Comparison of ENCODE assay signal across 21 mouse cellular contexts in genomic region chr12:5165411-5165810, GRCm38 (mm10).
DNase-seq lines count a peak whose midpoint lies in the region; ATAC-seq and TF ChIP-seq lines count a peak whose summit lies in the region.
"Had no signal": no experiment of that assay in that cellular context is flagged by ENCODE, and none has a peak within 500 bp of the region (broad histone marks: within the 10 kb centered on the region; RNA-seq: fewer than 3 reads in every experiment).

No protein-coding gene starts in this region.

- no peak for TF ChIP-seq EP300 in lung, postnatal 0 days (IDR thresholded peaks at IDR 0.05)

- whole genome bisulfite sequencing in hindbrain, embryonic 16.5 days = 79% methylated on average over 9 of the region's 9 CpGs
- WGBS in hindbrain, embryonic 14.5 days = 80% methylated on average over 9 of the region's 9 CpGs
- 27% methylated on average over 9 of the region's 9 CpGs for WGBS in limb, embryonic 11.5 days
- 37% methylated on average over 9 of the region's 9 CpGs for WGBS in limb, embryonic 10.5 days
- WGBS in lung, postnatal 0 days = 25% methylated on average over 9 of the region's 9 CpGs

- H3K9ac ChIP-seq in hindbrain, embryonic 16.5 days (ENCODE audit: low read depth, low read length) = no peak overlapping the region
- no peak overlapping the region for H3K9ac ChIP-seq in hindbrain, embryonic 14.5 days
- H3K9ac ChIP-seq in limb, embryonic 11.5 days (ENCODE audit: low read length) = 0 out of 2 replicates have a peak overlapping the region, but pooled peaks have one; percentile 5
- no peak overlapping the region for H3K9ac ChIP-seq in lung, postnatal 0 days (replicated peaks; ENCODE audit: low read depth)
- H3K9ac ChIP-seq: embryonic facial prominence, embryonic 12.5 days; forebrain, postnatal 0 days; hindbrain, embryonic 15.5 days; limb, embryonic 15.5 days; liver, embryonic 14.5 days had no signal

- H3K4me2 ChIP-seq in hindbrain, embryonic 16.5 days (ENCODE audit: low read length) = no peak overlapping the region
- no peak overlapping the region for H3K4me2 ChIP-seq in hindbrain, embryonic 14.5 days (replicated peaks)
- no peak overlapping the region for H3K4me2 ChIP-seq in limb, embryonic 11.5 days (ENCODE audit: low read depth, severe bottlenecking)
- H3K4me2 ChIP-seq in lung, postnatal 0 days (replicated peaks; ENCODE audit: low read depth, low read length) = no peak overlapping the region
- H3K4me2 ChIP-seq: embryonic facial prominence, embryonic 12.5 days; heart, embryonic 11.5 days; hindbrain, embryonic 15.5 days; limb, embryonic 15.5 days; midbrain, embryonic 11.5 days had no signal

- H3K36me3 ChIP-seq in hindbrain, embryonic 16.5 days (ENCODE audit: control insufficient read depth, insufficient read depth, low read length) = no peaks in the 10 kb centered on the region
- no peaks in the 10 kb centered on the region for H3K36me3 ChIP-seq in hindbrain, embryonic 14.5 days (replicated peaks; ENCODE audit: control insufficient read depth, insufficient read depth)
- H3K36me3 ChIP-seq in limb, embryonic 11.5 days (ENCODE audit: control insufficient read depth, insufficient read depth, low read length) = no peaks in the 10 kb centered on the region
- no peaks in the 10 kb centered on the region for H3K36me3 ChIP-seq in limb, embryonic 10.5 days
- H3K36me3 ChIP-seq in lung, postnatal 0 days (ENCODE audit: insufficient read depth, low read length) = no peaks in the 10 kb centered on the region
- H3K36me3 ChIP-seq: embryonic facial prominence, embryonic 12.5 days; hindbrain, embryonic 15.5 days; limb, embryonic 15.5 days had no signal

- no peaks in the 10 kb centered on the region for H3K9me3 ChIP-seq in hindbrain, embryonic 16.5 days (ENCODE audit: control insufficient read depth, low read length)
- H3K9me3 ChIP-seq in hindbrain, embryonic 14.5 days (ENCODE audit: control insufficient read depth, low read length) = no peaks in the 10 kb centered on the region
- no peaks in the 10 kb centered on the region for H3K9me3 ChIP-seq in limb, embryonic 11.5 days (ENCODE audit: control insufficient read depth, low read length)
- H3K9me3 ChIP-seq in limb, embryonic 10.5 days (replicated peaks) = no peaks in the 10 kb centered on the region
- no peaks in the 10 kb centered on the region for H3K9me3 ChIP-seq in lung, postnatal 0 days (ENCODE audit: low read length)
- H3K9me3 ChIP-seq: embryonic facial prominence, embryonic 12.5 days; hindbrain, embryonic 15.5 days; limb, embryonic 15.5 days had no signal

- no peaks in the 10 kb centered on the region for H3K27me3 ChIP-seq in hindbrain, embryonic 16.5 days (replicated peaks; ENCODE audit: control insufficient read depth, insufficient read depth, low read length)
- H3K27me3 ChIP-seq in hindbrain, embryonic 14.5 days (ENCODE audit: control insufficient read depth, insufficient read depth, low read length) = no peaks in the 10 kb centered on the region
- H3K27me3 ChIP-seq in limb, embryonic 11.5 days (ENCODE audit: control insufficient read depth, insufficient read depth, low read length) = no peaks in the 10 kb centered on the region
- H3K27me3 ChIP-seq in limb, embryonic 10.5 days (ENCODE audit: low read depth, poor library complexity, severe bottlenecking) = no peaks in the 10 kb centered on the region
- H3K27me3 ChIP-seq in lung, postnatal 0 days (replicated peaks; ENCODE audit: insufficient read depth, low read length) = no peaks in the 10 kb centered on the region
- H3K27me3 ChIP-seq: embryonic facial prominence, embryonic 12.5 days; hindbrain, embryonic 15.5 days; limb, embryonic 15.5 days had no signal

- intact Hi-C loops in gastrocnemius, postnatal 14 days (cut with DNase I; ENCODE audit: low total_unique reads) = no loop called here

- H3K4me3 ChIP-seq in hindbrain, embryonic 16.5 days (ENCODE audit: low read length) = no peak overlapping the region
- H3K4me3 ChIP-seq in hindbrain, embryonic 14.5 days (replicated peaks; ENCODE audit: low read length) = no peak overlapping the region
- no peak overlapping the region for H3K4me3 ChIP-seq in limb, embryonic 11.5 days (ENCODE audit: low read depth, low read length)
- H3K4me3 ChIP-seq in limb, embryonic 10.5 days = no peak overlapping the region
- no peak overlapping the region for H3K4me3 ChIP-seq in lung, postnatal 0 days (ENCODE audit: low read depth, low read length)
- H3K4me3 ChIP-seq: embryonic facial prominence, embryonic 12.5 days; hindbrain, embryonic 15.5 days; limb, embryonic 15.5 days had no signal

- 0 out of 2 replicates have a peak, but pooled peaks cover 2% of the 10 kb centered on the region for H3K4me1 ChIP-seq in hindbrain, embryonic 16.5 days (ENCODE audit: control insufficient read depth, insufficient read depth, low read depth, low read length)
- H3K4me1 ChIP-seq in hindbrain, embryonic 14.5 days (replicated peaks; ENCODE audit: control insufficient read depth, insufficient read depth, low read length) = no peaks in the 10 kb centered on the region
- H3K4me1 ChIP-seq in limb, embryonic 11.5 days (ENCODE audit: control insufficient read depth, insufficient read depth, low read length) = 0 out of 2 replicates have a peak, but pooled peaks cover 8% of the 10 kb centered on the region
- peaks cover 31% of the 10 kb centered on the region for H3K4me1 ChIP-seq in limb, embryonic 10.5 days
- no peaks in the 10 kb centered on the region for H3K4me1 ChIP-seq in lung, postnatal 0 days (ENCODE audit: insufficient read depth, low read depth, low read length)

- no peak overlapping the region for H3K27ac ChIP-seq in hindbrain, embryonic 16.5 days (ENCODE audit: low read depth, low read length)
- H3K27ac ChIP-seq in hindbrain, embryonic 14.5 days = no peak overlapping the region
- no peak overlapping the region for H3K27ac ChIP-seq in limb, embryonic 11.5 days (replicated peaks; ENCODE audit: low read depth, low read length)
- H3K27ac ChIP-seq in limb, embryonic 10.5 days = no peak overlapping the region
- no peak overlapping the region for H3K27ac ChIP-seq in lung, postnatal 0 days (ENCODE audit: low read length)
- H3K27ac ChIP-seq: embryonic facial prominence, embryonic 12.5 days; limb, embryonic 15.5 days; liver, embryonic 14.5 days had no signal

- ATAC-seq in hindbrain, embryonic 16.5 days = 0 out of 2 replicates have a peak, but pooled peaks have one; percentile 9
- no peak for ATAC-seq in hindbrain, embryonic 14.5 days (ENCODE audit: low FRiP score)
- no peak for ATAC-seq in limb, embryonic 11.5 days (ENCODE audit: insufficient number of reproducible peaks, low FRiP score, low TSS enrichment, low read depth)
- peak; percentile 63 for ATAC-seq in lung, postnatal 0 days
- ATAC-seq: activated CD4-positive, CD25-positive, alpha-beta regulatory T cell, adult 4 months had no signal

- no peak for DNase-seq in hindbrain, embryonic 14.5 days (ENCODE audit: low spot score)
- DNase-seq in limb, embryonic 11.5 days (ENCODE audit: low spot score) = no peak
- no peak for DNase-seq in limb, embryonic 10.5 days (ENCODE audit: low spot score)
- peak; percentile 40 for DNase-seq in lung, postnatal 0 days (ENCODE audit: low spot score)
- DNase-seq in lung, postnatal 25 days (ENCODE audit: low spot score) = peak; percentile 21
- DNase-seq in gastrocnemius, postnatal 14 days = no peak
- DNase-seq: adrenal gland, adult 8-10 months; cerebellum, adult 2 months; forebrain, postnatal 0 days; heart, postnatal 14 days; layer of hippocampus, adult 9-11 months; right cerebral cortex, postnatal 25 days; spleen, adult 18-20 months had no signal

- TF ChIP-seq CTCF in lung, postnatal 0 days (IDR thresholded peaks at IDR 0.05) = no peak

Comparison
In these comparisons a context has a peak if more than half of its experiments do, and no peak if none do; other contexts are left out.
1. ATAC-seq: peak in hindbrain, embryonic 16.5 days (single experiment) and lung, postnatal 0 days (single experiment); none in hindbrain, embryonic 14.5 days (single experiment) and limb, embryonic 11.5 days (single experiment).
2. DNase-seq: peak in lung, postnatal 0 days (single experiment) and lung, postnatal 25 days (single experiment); none in hindbrain, embryonic 14.5 days (single experiment), limb, embryonic 11.5 days (single experiment), limb, embryonic 10.5 days (single experiment) and gastrocnemius, postnatal 14 days (single experiment).